Mouse (Mus musculus) lung, embryonic 14.5 days (tissue): ENCODE measurements at regions not wholly inside any gene's neighbourhood (a gene's known extent, or its start where the extent isn't known, plus 50 kb on each side); places are given as distances from the start of the nearest gene placed in this dataset.

Experiments used
- ATAC-seq: fragments of 200-750 bp; cut with Nextera tagmentation; 2 replicates; pipeline ENCODE4 v1.8.0; 2017; ENCODE audit warnings: mild to moderate bottlenecking, moderate TSS enrichment, moderate library complexity; ENCODE audit not compliant: insufficient read depth
- DNase-seq: peaks from one replicate; pipeline ENCODE4 v3.0.0-alpha.2; 2015
- H3K27ac ChIP-seq: fragments of 300-500 bp; sonication (generic); 2 replicates; pipeline ENCODE4 v1.5.1; 2014; ENCODE audit warnings: low read depth, mild to moderate bottlenecking, moderate library complexity
- H3K27me3 ChIP-seq: fragments of 300-500 bp; sonication (generic); 2 replicates; pipeline ENCODE4 v1.6.1; 2014; ENCODE audit warnings: low read length, control low read depth; ENCODE audit not compliant: insufficient read depth
- H3K36me3 ChIP-seq: fragments of 300-500 bp; sonication (generic); 2 replicates; pipeline ENCODE4 v1.6.1; 2014; ENCODE audit warnings: control low read depth; ENCODE audit not compliant: insufficient read depth
- H3K4me1 ChIP-seq: fragments of 300-500 bp; sonication (generic); 2 replicates; pipeline ENCODE4 v1.6.1; 2014; ENCODE audit warnings: antibody characterized with exemption, control low read depth; ENCODE audit not compliant: insufficient read depth
- H3K4me2 ChIP-seq: fragments of 300-500 bp; sonication (generic); 2 replicates; pipeline ENCODE4 v1.6.1; 2014; ENCODE audit warnings: mild to moderate bottlenecking
- H3K4me3 ChIP-seq: fragments of 300-500 bp; sonication (generic); 2 replicates; pipeline ENCODE4 v1.5.1; 2014; ENCODE audit warnings: low read depth, low read length
- H3K9ac ChIP-seq: fragments of 300-500 bp; sonication (generic); 2 replicates; pipeline ENCODE4 v1.6.1; 2014
- H3K9me3 ChIP-seq: fragments of 300-500 bp; sonication (generic); 2 replicates; pipeline ENCODE4 v1.6.1; 2016; ENCODE audit warnings: low read depth, low read length, control low read depth
- CTCF ChIP-seq: IDR thresholded peaks from 2 replicates; pipeline ENCODE4 v1.5.1; 2016; ENCODE audit warnings: antibody characterized with exemption, low read depth
- WGBS: fragments of 180-500 bp; shearing (Covaris S2); extraction: QIAGEN DNeasy Blood & Tissue Kit; methylation state at CpG from one replicate; pipeline ENCODE4 v1.1.7; 2014; 5-methylcytosine and 5-hydroxymethylcytosine counted together

- DNase-seq (no peak), ATAC-seq (no peak)
- H3K4me1 ChIP-seq: no peaks in the 10 kb centered on the region
- H3K4me3 ChIP-seq: no peak overlapping the region
- H3K27ac ChIP-seq: no peak overlapping the region
- H3K4me2 ChIP-seq: no peak overlapping the region
- H3K27me3 ChIP-seq: no peaks in the 10 kb centered on the region
- no peaks in the 10 kb centered on the region for H3K36me3 ChIP-seq
- WGBS: 78% methylated on average over 2 of the region's 2 CpGs
- no peak for TF ChIP-seq CTCF
- no peaks in the 10 kb centered on the region for H3K9me3 ChIP-seq
- H3K9ac ChIP-seq: no peak overlapping the region
Observed at GRCm38 (mm10) chr15:7723770-7724169, 86.9 kb upstream of the Gdnf start.

GRCm38 (mm10) chr15:7725505-7725904 is 85.1 kb upstream of the Gdnf start:
- no peaks in the 10 kb centered on the region for H3K36me3 ChIP-seq
- no peak overlapping the region for H3K4me3 ChIP-seq
- no peak overlapping the region for H3K27ac ChIP-seq
- no peak overlapping the region for H3K4me2 ChIP-seq
- TF ChIP-seq CTCF: no peak
- H3K4me1 ChIP-seq: no peaks in the 10 kb centered on the region
- no peak for ATAC-seq
- no peak for DNase-seq
- no peak overlapping the region for H3K9ac ChIP-seq
- no peaks in the 10 kb centered on the region for H3K9me3 ChIP-seq
- no peaks in the 10 kb centered on the region for H3K27me3 ChIP-seq
- WGBS: 52% methylated on average over 4 of the region's 4 CpGs

GRCm38 (mm10) chr15:7747586-7747985 is 63.1 kb upstream of the Gdnf start:
- Histone ChIP-seq H3K4me2 (no peak overlapping the region), H3K27me3 (no peaks in the 10 kb centered on the region), H3K9ac (no peak overlapping the region), H3K9me3 (no peaks in the 10 kb centered on the region), H3K4me3 (no peak overlapping the region), H3K4me1 (no peaks in the 10 kb centered on the region), H3K36me3 (no peaks in the 10 kb centered on the region), H3K27ac (no peak overlapping the region)
- no peak for DNase-seq
- TF ChIP-seq CTCF: no peak
- no peak for ATAC-seq
- WGBS: 88% methylated on average over 4 of the region's 4 CpGs

- Histone ChIP-seq H3K27me3 (no peaks in the 10 kb centered on the region), H3K4me3 (no peak overlapping the region), H3K9ac (no peak overlapping the region), H3K4me1 (no peaks in the 10 kb centered on the region), H3K36me3 (no peaks in the 10 kb centered on the region), H3K27ac (no peak overlapping the region), H3K4me2 (no peak overlapping the region), H3K9me3 (no peaks in the 10 kb centered on the region)
- no peak for TF ChIP-seq CTCF
- DNase-seq: no peak
- 89% methylated on average over 5 of the region's 5 CpGs for WGBS
- no peak for ATAC-seq
Observed at GRCm38 (mm10) chr15:7750441-7750840, 60.2 kb upstream of the Gdnf start.
